Mouse (Mus musculus) limb, embryonic 12.5 days (tissue): ENCODE measurements at regions not wholly inside any gene's neighbourhood (a gene's known extent, or its start where the extent isn't known, plus 50 kb on each side); places are given as distances from the start of the nearest gene placed in this dataset.

Experiments used
- ATAC-seq: fragments of 200-750 bp; cut with Nextera tagmentation; 2 replicates; pipeline ENCODE4 v1.8.0; 2017; ENCODE audit warnings: low read depth, moderate TSS enrichment; ENCODE audit not compliant: insufficient number of reproducible peaks, insufficient read depth, low FRiP score, low TSS enrichment
- H3K27ac ChIP-seq: fragments of 300-500 bp; sonication (generic); 2 replicates; pipeline ENCODE4 v1.5.1; 2016; ENCODE audit warnings: mild to moderate bottlenecking, moderate library complexity
- H3K27me3 ChIP-seq: fragments of 300-500 bp; sonication (generic); 2 replicates; pipeline ENCODE4 v1.6.1; 2016; ENCODE audit warnings: mild to moderate bottlenecking, moderate library complexity
- H3K36me3 ChIP-seq: fragments of 300-500 bp; sonication (generic); 2 replicates; pipeline ENCODE4 v1.6.1; 2016; ENCODE audit warnings: mild to moderate bottlenecking, moderate library complexity
- H3K4me1 ChIP-seq: fragments of 300-500 bp; sonication (generic); replicated peaks from 2 replicates; pipeline ENCODE4 v1.6.1; 2016
- H3K4me2 ChIP-seq: fragments of 300-500 bp; sonication (generic); 2 replicates; pipeline ENCODE4 v1.6.1; 2016; ENCODE audit warnings: mild to moderate bottlenecking, moderate library complexity
- H3K4me3 ChIP-seq: fragments of 300-500 bp; sonication (generic); replicated peaks from 2 replicates; pipeline ENCODE4 v1.5.1; 2016; ENCODE audit warnings: mild to moderate bottlenecking
- H3K9ac ChIP-seq: fragments of 300-500 bp; sonication (generic); replicated peaks from 2 replicates; pipeline ENCODE4 v1.6.1; 2016; ENCODE audit warnings: mild to moderate bottlenecking, moderate library complexity
- H3K9me3 ChIP-seq: fragments of 300-500 bp; sonication (generic); 2 replicates; pipeline ENCODE4 v1.6.1; 2016; ENCODE audit warnings: mild to moderate bottlenecking, moderate library complexity
- WGBS: fragments of 180-500 bp; shearing (Covaris S2); methylation state at CpG from one replicate; pipeline ENCODE4 v1.1.7; 2016; 5-methylcytosine and 5-hydroxymethylcytosine counted together

GRCm38 (mm10) chr9:73258171-73258570 is 144.9 kb downstream of the Rsl24d1 start:
- H3K4me2 ChIP-seq = no peak overlapping the region
- no peak overlapping the region for H3K27ac ChIP-seq
- 73% methylated on average over 9 of the region's 9 CpGs for WGBS
- H3K9me3 ChIP-seq = no peaks in the 10 kb centered on the region
- ATAC-seq = no peak
- no peaks in the 10 kb centered on the region for H3K36me3 ChIP-seq
- no peak overlapping the region for H3K4me3 ChIP-seq
- no peaks in the 10 kb centered on the region for H3K4me1 ChIP-seq
- H3K9ac ChIP-seq = no peak overlapping the region
- no peaks in the 10 kb centered on the region for H3K27me3 ChIP-seq

- no peak overlapping the region for H3K4me2 ChIP-seq
- no peaks in the 10 kb centered on the region for H3K27me3 ChIP-seq
- 89% methylated on average over 8 of the region's 8 CpGs for WGBS
- no peak overlapping the region for H3K9ac ChIP-seq
- no peak for ATAC-seq
- no peaks in the 10 kb centered on the region for H3K9me3 ChIP-seq
- no peak overlapping the region for H3K4me3 ChIP-seq
- no peak overlapping the region for H3K27ac ChIP-seq
- no peaks in the 10 kb centered on the region for H3K4me1 ChIP-seq
- H3K36me3 ChIP-seq = no peaks in the 10 kb centered on the region
Measured at GRCm38 (mm10) chr9:73258640-73259039, 145.4 kb downstream of the Rsl24d1 start.

DNA sequence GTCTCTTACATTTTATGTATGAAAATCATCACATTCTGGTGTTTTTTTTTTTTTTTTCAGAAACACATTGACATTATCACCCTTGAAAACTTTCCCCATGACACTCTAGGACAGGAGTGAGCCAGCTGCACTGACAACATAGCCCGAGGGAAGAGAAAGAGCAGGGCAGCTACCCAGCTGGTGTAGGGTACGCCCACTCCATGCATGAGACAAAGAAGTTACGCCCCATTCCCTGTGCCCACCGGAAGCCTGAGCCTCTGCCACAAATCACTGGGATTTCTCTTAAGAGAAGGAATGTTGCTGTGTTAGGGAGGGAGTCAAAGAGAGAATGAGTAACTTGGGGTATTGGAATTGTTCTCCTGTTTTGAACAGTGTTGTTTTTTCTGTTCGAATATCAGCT is 149.5 kb downstream of the Rsl24d1 start:
- H3K4me3 ChIP-seq = no peak overlapping the region
- no peaks in the 10 kb centered on the region for H3K36me3 ChIP-seq
- no peaks in the 10 kb centered on the region for H3K9me3 ChIP-seq
- 67% methylated on average over 5 of the region's 5 CpGs for WGBS
- no peaks in the 10 kb centered on the region for H3K4me1 ChIP-seq
- no peak overlapping the region for H3K27ac ChIP-seq
- H3K4me2 ChIP-seq = no peak overlapping the region
- no peaks in the 10 kb centered on the region for H3K27me3 ChIP-seq
- H3K9ac ChIP-seq = no peak overlapping the region
- no peak for ATAC-seq

DNA sequence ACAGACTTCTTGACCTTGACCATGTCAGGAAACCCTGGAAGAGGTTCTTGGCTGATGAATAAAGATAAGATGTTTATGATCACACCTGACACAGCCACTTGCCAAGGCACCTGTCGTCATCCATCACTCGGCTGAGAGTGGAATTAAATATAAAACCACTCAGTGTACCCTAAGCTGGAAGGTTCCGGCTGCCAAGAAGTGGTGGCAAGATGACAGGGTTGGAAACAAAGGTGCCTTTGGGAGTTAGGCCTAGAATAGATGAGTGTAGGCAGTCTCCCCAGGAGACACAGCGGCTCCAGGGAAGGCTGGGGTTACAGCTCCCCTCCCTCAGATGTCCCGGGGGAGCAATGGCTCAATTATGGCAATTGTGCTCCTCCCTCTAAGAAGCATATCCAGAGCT is 157.0 kb downstream of the Rsl24d1 start:
- H3K4me1 ChIP-seq = no peaks in the 10 kb centered on the region
- ATAC-seq = no peak
- H3K4me3 ChIP-seq = no peak overlapping the region
- H3K9me3 ChIP-seq = no peaks in the 10 kb centered on the region
- no peaks in the 10 kb centered on the region for H3K27me3 ChIP-seq
- H3K9ac ChIP-seq = no peak overlapping the region
- H3K4me2 ChIP-seq = no peak overlapping the region
- H3K27ac ChIP-seq = no peak overlapping the region
- no peaks in the 10 kb centered on the region for H3K36me3 ChIP-seq
- WGBS = 73% methylated on average over 5 of the region's 5 CpGs

GRCm38 (mm10) chr9:73272614-73273013 is 159.4 kb downstream of the Rsl24d1 start:
- Histone ChIP-seq H3K36me3 (no peaks in the 10 kb centered on the region), H3K4me1 (no peaks in the 10 kb centered on the region), H3K27ac (no peak overlapping the region), H3K9me3 (no peaks in the 10 kb centered on the region), H3K4me3 (no peak overlapping the region), H3K9ac (no peak overlapping the region), H3K4me2 (no peak overlapping the region), H3K27me3 (no peaks in the 10 kb centered on the region)
- WGBS = 81% methylated on average over 2 of the region's 2 CpGs
- no peak for ATAC-seq

- H3K4me3 ChIP-seq = no peak overlapping the region
- WGBS = 89% methylated on average over 4 of the region's 4 CpGs
- H3K4me1 ChIP-seq = no peaks in the 10 kb centered on the region
- no peak overlapping the region for H3K27ac ChIP-seq
- H3K9me3 ChIP-seq = no peaks in the 10 kb centered on the region
- H3K9ac ChIP-seq = no peak overlapping the region
- H3K36me3 ChIP-seq = no peaks in the 10 kb centered on the region
- ATAC-seq = no peak
- H3K4me2 ChIP-seq = no peak overlapping the region
- no peaks in the 10 kb centered on the region for H3K27me3 ChIP-seq
Measured at GRCm38 (mm10) chr9:73273681-73274080, 160.5 kb downstream of the Rsl24d1 start.

DNA sequence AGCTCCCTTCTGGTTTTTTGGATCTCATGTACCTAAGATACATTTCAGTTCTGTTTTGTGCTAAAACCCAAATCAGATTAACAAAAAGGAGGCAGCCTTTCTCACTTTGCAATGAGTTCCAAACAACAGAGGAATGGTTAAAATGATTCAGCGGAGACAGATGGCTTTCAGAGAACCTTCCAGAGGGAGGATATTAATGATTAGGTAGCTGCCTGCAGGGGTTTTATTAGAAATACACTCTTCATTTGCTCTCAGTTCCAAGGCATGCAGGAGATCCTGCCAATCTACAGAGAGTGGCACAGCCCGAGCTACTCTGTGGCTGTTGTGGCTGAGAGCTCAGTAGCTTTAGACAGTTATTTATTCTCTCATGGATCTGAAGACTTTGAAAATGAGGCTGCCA is 162.4 kb downstream of the Rsl24d1 start:
- ATAC-seq = no peak
- Histone ChIP-seq H3K27ac (no peak overlapping the region), H3K4me3 (no peak overlapping the region), H3K9ac (no peak overlapping the region), H3K36me3 (no peaks in the 10 kb centered on the region), H3K9me3 (no peaks in the 10 kb centered on the region), H3K4me1 (no peaks in the 10 kb centered on the region), H3K4me2 (no peak overlapping the region), H3K27me3 (no peaks in the 10 kb centered on the region)
- 55% methylated on average over 2 of the region's 2 CpGs for WGBS

DNA sequence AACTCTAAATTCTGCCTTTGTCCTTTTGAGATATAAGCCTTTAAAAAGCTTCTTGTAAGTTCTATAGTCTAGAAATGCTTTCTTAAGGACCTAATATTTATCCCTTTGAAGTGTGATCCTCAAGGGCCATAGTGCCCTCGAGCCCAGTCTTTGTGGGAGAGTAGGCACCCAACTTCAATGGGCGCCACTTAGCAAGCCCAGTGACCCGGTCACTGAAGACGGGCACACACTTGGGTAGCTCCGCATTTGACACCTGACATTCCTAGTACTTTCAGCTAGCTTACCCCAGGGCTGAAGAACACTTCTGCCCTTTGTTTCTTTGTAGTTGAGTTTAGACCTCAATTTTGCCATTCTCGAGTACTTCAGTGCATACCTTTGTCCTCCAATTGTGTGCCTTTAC is 182.1 kb downstream of the Rsl24d1 start:
- Histone ChIP-seq H3K9ac (no peak overlapping the region), H3K27ac (no peak overlapping the region), H3K36me3 (no peaks in the 10 kb centered on the region), H3K4me1 (no peaks in the 10 kb centered on the region), H3K9me3 (no peaks in the 10 kb centered on the region), H3K4me2 (no peak overlapping the region), H3K4me3 (no peak overlapping the region), H3K27me3 (no peaks in the 10 kb centered on the region)
- 86% methylated on average over 6 of the region's 6 CpGs for WGBS
- ATAC-seq = no peak

GRCm38 (mm10) chr9:73302156-73302918 is 189.1 kb downstream of the Rsl24d1 start:
- no peaks in the 10 kb centered on the region for H3K4me1 ChIP-seq
- H3K9me3 ChIP-seq = no peaks in the 10 kb centered on the region
- H3K27me3 ChIP-seq = no peaks in the 10 kb centered on the region
- H3K9ac ChIP-seq = no peak overlapping the region
- H3K36me3 ChIP-seq = no peaks in the 10 kb centered on the region
- ATAC-seq = no peak
- no peak overlapping the region for H3K4me2 ChIP-seq
- no peak overlapping the region for H3K27ac ChIP-seq
- no peak overlapping the region for H3K4me3 ChIP-seq
- WGBS = 91% methylated on average over 5 of the region's 5 CpGs

DNA sequence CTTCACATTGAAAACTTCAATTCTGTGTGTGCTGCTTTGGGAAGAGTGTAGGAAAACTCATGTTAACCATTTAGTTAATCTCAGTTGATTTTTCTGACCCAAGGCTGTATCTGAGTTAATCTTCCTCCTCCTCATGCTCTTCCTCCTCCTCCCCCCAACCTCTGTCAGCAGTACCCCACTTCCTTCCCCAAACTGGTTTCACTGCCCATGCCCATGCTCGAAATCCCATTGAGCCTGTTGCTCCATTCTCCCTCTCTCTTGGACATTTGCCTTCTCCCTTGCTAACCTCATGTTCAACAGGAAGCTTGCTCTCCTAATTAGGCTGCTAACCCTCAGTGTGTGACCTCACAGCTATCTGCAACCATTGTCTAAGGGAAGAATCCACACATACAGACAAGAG is 203.8 kb downstream of the Rsl24d1 start:
- H3K36me3 ChIP-seq = no peaks in the 10 kb centered on the region
- ATAC-seq = no peak
- WGBS = 77% methylated on average over 1 of the region's 1 CpGs

GRCm38 (mm10) chr9:73319704-73320307 is 206.6 kb downstream of the Rsl24d1 start:
- Histone ChIP-seq H3K27ac (no peak overlapping the region), H3K36me3 (no peaks in the 10 kb centered on the region), H3K4me3 (no peak overlapping the region), H3K9ac (no peak overlapping the region), H3K4me2 (no peak overlapping the region), H3K9me3 (no peaks in the 10 kb centered on the region), H3K4me1 (no peaks in the 10 kb centered on the region), H3K27me3 (no peaks in the 10 kb centered on the region)
- WGBS = 89% methylated on average over 2 of the region's 2 CpGs
- no peak for ATAC-seq

More for the DNA sequence above, 203.8 kb downstream of the Rsl24d1 start:
- Histone ChIP-seq H3K27ac (no peak overlapping the region), H3K4me2 (no peak overlapping the region), H3K4me1 (no peaks in the 10 kb centered on the region), H3K9ac (no peak overlapping the region), H3K27me3 (no peaks in the 10 kb centered on the region), H3K9me3 (no peaks in the 10 kb centered on the region), H3K4me3 (no peak overlapping the region)

DNA sequence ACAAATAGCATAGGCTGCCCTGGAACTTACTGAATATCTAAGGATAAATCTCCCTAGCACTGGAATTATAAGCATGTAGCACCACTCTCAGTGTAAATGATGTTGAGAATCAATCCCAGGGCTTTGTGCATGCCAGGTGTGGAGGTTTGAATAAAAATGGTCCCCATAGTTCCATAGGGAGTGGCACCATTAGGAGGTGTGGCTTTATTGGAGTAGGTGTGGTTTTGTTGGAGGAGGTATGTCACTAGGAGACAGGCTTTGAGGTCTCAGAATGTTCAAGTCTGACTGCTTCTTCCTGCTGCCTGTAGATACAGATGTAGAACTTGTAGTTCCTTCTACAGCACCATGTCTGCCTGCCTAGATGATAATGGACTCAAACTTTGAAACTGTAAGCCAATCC is 217.8 kb downstream of the Rsl24d1 start:
- no peaks in the 10 kb centered on the region for H3K9me3 ChIP-seq
- no peak for ATAC-seq
- no peak overlapping the region for H3K4me2 ChIP-seq
- H3K4me1 ChIP-seq = no peaks in the 10 kb centered on the region
- no peaks in the 10 kb centered on the region for H3K27me3 ChIP-seq
- no peaks in the 10 kb centered on the region for H3K36me3 ChIP-seq
- H3K27ac ChIP-seq = no peak overlapping the region
- H3K9ac ChIP-seq = no peak overlapping the region
- no peak overlapping the region for H3K4me3 ChIP-seq
